Mouse (Mus musculus): ENCODE measurements around the gene Ccdc62. TPM values are rescaled to one million over a fixed set of nuclear protein-coding genes. Genes with fewer than 3 reads are reported as not detected.

The Ccdc62 gene
- polyA plus RNA-seq, 1 experiment from 2014 or later: 7.1 TPM

DNA sequence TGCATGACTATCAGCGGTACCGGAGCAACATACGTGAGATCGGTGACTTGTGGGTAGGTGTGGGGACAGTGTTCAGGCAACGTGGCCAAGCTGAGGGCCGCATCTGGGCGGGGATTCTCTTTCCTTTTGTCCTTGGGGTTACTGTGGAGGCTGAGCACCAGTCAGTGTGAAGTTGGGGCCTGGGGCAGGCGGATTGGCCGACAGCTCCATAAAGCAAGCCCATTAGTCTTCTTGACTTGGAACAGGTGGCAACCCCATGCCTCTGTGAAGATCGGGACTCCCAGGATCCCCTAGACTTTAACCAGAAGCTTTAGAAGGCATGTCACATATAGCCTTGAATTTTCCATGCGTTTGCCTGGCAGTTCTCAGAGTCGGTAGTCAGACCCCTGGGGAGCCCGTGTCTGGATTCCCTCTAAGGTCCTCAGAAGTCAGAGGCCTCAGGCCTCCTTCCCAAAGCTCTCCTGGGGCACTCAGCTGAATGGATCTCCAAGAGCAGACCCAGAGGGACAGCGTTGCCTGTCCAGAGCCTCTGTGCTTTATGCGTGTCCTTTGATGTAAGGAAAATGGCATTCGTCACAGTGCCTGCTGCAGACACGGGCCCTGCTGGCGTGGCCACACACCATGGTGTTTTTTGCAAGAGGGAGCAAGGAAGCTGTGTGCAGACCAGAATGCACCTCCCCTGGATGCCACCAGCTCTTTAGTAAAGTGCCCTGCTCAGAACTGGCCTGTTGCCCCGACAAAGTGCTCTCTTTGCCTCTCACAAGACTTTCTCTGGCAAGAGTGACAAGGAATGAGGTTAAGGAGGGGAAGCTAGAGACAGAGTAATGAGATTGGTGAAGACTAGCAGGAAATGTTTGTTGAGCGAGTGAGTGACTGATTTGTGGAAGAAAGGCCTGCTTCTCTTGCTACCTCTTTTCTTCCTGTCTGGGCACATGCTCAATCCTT, 59.7 kb downstream of the Ccdc62 start:
- Histone ChIP-seq H3K4me2 (no peak overlapping the region), H3K9me3 (ENCODE audit: control insufficient read depth, low read length) (no peaks in the 10 kb centered on the region), H3K27ac (ENCODE audit: low read depth, low read length) (no peak overlapping the region), H3K27me3 (replicated peaks; ENCODE audit: control insufficient read depth, insufficient read depth, low read length) (no peaks in the 10 kb centered on the region), H3K4me1 (replicated peaks; ENCODE audit: control insufficient read depth, insufficient read depth, low read length) (peaks cover 14% of the 10 kb centered on the region), H3K9ac (ENCODE audit: low read depth, low read length) (no peak overlapping the region), H3K4me3 (ENCODE audit: low read depth, low read length) (no peak overlapping the region), H3K36me3 (ENCODE audit: control insufficient read depth, insufficient read depth, low read length) (peaks cover 2% of the 10 kb centered on the region; the same call in 1 of the 2 replicates)
- DNase-seq (ENCODE audit: low spot score) (no peak), ATAC-seq (replicated peaks; ENCODE audit: low FRiP score) (no peak)
- WGBS: 77% methylated on average over 20 of the region's 20 CpGs

DNA sequence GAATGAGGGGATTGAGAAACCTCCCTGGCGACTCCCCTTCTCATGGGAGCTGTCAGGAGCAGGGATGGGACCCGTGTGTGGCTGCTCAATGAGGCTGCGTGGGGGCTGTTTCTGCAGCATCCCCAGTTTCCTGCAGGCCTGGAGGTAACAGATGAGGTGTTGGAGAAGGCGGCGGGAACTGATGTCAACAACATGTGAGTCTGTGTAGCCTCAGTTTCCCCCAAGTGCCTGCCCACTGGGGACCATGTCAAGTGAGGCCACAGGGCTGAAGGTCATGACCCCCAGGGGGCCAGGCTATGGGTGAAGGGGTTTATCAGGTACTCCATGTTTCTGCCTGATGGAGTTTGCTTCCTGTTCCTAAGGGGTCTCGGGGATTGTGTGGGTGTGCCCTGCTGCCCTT, 60.8 kb downstream of the Ccdc62 start:
- no peak overlapping the region for H3K4me3 ChIP-seq (ENCODE audit: low read depth, low read length)
- DNase-seq (ENCODE audit: low spot score) (no peak), ATAC-seq (replicated peaks; ENCODE audit: low FRiP score) (no peak)
- H3K36me3 ChIP-seq (ENCODE audit: control insufficient read depth, insufficient read depth, low read length): peaks cover 2% of the 10 kb centered on the region; the same call in 1 of the 2 replicates
- no peak overlapping the region for H3K27ac ChIP-seq (ENCODE audit: low read depth, low read length)
- no peaks in the 10 kb centered on the region for H3K9me3 ChIP-seq (ENCODE audit: control insufficient read depth, low read length)
- whole genome bisulfite sequencing: 77% methylated on average over 6 of the region's 6 CpGs
- peaks cover 14% of the 10 kb centered on the region for H3K4me1 ChIP-seq (replicated peaks; ENCODE audit: control insufficient read depth, insufficient read depth, low read length)
- H3K9ac ChIP-seq (ENCODE audit: low read depth, low read length): no peak overlapping the region
- no peaks in the 10 kb centered on the region for H3K27me3 ChIP-seq (replicated peaks; ENCODE audit: control insufficient read depth, insufficient read depth, low read length)
- H3K4me2 ChIP-seq: no peak overlapping the region

DNA sequence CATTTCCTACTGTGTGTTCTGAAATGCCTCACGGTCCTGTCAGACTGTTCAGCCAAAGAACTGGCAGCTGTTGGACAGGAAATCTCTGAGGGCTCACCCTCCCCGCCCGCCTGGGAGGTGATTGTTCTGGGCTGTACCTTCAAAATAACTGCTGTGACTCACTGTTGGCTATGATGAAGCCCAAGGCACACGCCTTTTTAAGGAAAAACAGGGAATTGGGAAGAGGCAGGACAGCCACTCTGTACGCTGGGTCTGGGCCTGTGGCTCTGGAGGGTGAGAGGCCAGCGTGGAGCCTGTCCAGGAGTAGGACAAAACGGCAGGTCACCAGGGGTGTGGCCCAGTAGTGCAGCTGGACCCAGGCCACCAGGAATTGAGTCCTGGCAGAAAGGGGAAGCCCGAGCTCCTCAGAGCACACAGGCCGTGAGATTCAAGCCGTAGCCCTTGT, 61.7 kb downstream of the Ccdc62 start:
- ATAC-seq (replicated peaks; ENCODE audit: low FRiP score) (no peak), DNase-seq (ENCODE audit: low spot score) (no peak)
- Histone ChIP-seq H3K4me1 (replicated peaks; ENCODE audit: control insufficient read depth, insufficient read depth, low read length) (peaks cover 12% of the 10 kb centered on the region), H3K36me3 (ENCODE audit: control insufficient read depth, insufficient read depth, low read length) (peaks cover 2% of the 10 kb centered on the region; the same call in 1 of the 2 replicates), H3K4me2 (no peak overlapping the region), H3K9me3 (ENCODE audit: control insufficient read depth, low read length) (no peaks in the 10 kb centered on the region), H3K27ac (ENCODE audit: low read depth, low read length) (no peak overlapping the region), H3K4me3 (ENCODE audit: low read depth, low read length) (no peak overlapping the region), H3K9ac (ENCODE audit: low read depth, low read length) (no peak overlapping the region), H3K27me3 (replicated peaks; ENCODE audit: control insufficient read depth, insufficient read depth, low read length) (no peaks in the 10 kb centered on the region; the same call in 1 of the 2 replicates)
- WGBS: 80% methylated on average over 10 of the region's 10 CpGs

DNA sequence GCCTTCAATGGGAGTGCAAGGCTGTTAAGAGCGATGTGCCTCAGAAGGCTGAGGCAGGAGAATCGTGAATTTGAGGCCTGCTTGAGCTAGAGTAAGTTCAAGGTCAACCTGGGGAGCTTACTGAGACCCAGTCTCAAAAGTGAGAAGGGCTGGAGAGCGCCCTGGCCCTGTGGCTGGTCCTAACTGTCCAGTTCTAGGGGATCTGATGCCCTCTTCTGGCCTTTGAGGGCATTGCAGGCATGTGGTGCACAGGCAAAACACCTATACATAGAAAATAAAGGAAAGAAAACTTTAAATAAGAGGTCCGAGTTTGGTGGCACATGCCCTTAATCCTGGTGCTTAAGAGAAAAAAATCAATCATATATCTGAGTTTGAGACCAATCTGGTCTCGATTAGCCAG, 62.3 kb downstream of the Ccdc62 start:
- no peak overlapping the region for H3K27ac ChIP-seq (ENCODE audit: low read depth, low read length)
- DNase-seq (ENCODE audit: low spot score): peak; percentile 65
- H3K9ac ChIP-seq (ENCODE audit: low read depth, low read length): no peak overlapping the region
- H3K4me2 ChIP-seq: no peak overlapping the region
- no peak overlapping the region for H3K4me3 ChIP-seq (ENCODE audit: low read depth, low read length)
- H3K9me3 ChIP-seq (ENCODE audit: control insufficient read depth, low read length): no peaks in the 10 kb centered on the region
- H3K27me3 ChIP-seq (replicated peaks; ENCODE audit: control insufficient read depth, insufficient read depth, low read length): no peaks in the 10 kb centered on the region; the same call in 1 of the 2 replicates
- 28% methylated on average over 5 of the region's 5 CpGs for WGBS
- H3K36me3 ChIP-seq (ENCODE audit: control insufficient read depth, insufficient read depth, low read length): peaks cover 2% of the 10 kb centered on the region; the same call in 1 of the 2 replicates
- peaks cover 6% of the 10 kb centered on the region for H3K4me1 ChIP-seq (replicated peaks; ENCODE audit: control insufficient read depth, insufficient read depth, low read length)
- no peak for ATAC-seq (replicated peaks; ENCODE audit: low FRiP score)

DNA sequence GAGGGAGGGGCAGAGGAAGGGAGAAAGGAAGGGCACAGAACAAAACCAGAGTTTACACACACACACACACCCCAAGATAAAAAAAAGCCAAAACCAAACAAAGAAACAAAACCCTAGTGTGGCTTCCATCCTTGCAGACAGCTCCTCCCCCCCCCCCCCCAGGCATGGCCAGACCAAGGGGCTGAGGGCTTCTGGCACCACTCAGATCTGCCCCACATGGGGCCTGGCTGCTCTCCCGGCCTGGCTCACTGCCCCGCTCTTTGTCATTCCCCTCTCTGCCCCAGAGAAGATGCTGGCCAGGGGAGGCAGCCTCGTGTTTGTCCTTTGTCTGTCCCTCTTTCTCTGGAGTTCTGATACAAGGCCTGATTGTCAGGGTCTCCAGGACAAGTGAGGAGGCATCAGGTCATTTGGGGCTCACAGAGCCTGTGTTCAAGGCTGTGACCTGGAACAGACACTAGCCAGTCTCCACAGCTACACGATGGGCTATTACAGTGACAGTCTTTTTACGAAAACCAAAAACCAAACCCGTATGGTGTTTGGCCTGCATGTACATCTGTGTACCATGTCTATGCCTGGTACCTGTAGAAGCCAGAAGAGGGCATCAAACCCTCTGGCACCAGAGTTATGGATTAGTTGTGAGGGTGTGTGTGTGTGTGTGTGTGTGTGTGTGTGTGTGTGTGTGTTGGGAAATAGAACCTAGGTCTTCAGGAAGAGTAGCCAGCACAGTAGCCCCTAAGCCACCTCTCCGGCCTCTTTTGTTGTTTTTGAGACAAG, 63.0 kb downstream of the Ccdc62 start:
- Histone ChIP-seq H3K9me3 (ENCODE audit: control insufficient read depth, low read length) (no peaks in the 10 kb centered on the region), H3K27ac (ENCODE audit: low read depth, low read length) (no peak overlapping the region), H3K4me3 (ENCODE audit: low read depth, low read length) (no peak overlapping the region), H3K4me2 (no peak overlapping the region), H3K9ac (ENCODE audit: low read depth, low read length) (no peak overlapping the region), H3K4me1 (replicated peaks; ENCODE audit: control insufficient read depth, insufficient read depth, low read length) (peaks cover 10% of the 10 kb centered on the region), H3K27me3 (replicated peaks; ENCODE audit: control insufficient read depth, insufficient read depth, low read length) (no peaks in the 10 kb centered on the region; the same call in 1 of the 2 replicates), H3K36me3 (ENCODE audit: control insufficient read depth, insufficient read depth, low read length) (peaks cover 2% of the 10 kb centered on the region; the same call in 1 of the 2 replicates)
- no peak for ATAC-seq (replicated peaks; ENCODE audit: low FRiP score)
- DNase-seq (ENCODE audit: low spot score): no peak
- WGBS: 70% methylated on average over 7 of the region's 7 CpGs

DNA sequence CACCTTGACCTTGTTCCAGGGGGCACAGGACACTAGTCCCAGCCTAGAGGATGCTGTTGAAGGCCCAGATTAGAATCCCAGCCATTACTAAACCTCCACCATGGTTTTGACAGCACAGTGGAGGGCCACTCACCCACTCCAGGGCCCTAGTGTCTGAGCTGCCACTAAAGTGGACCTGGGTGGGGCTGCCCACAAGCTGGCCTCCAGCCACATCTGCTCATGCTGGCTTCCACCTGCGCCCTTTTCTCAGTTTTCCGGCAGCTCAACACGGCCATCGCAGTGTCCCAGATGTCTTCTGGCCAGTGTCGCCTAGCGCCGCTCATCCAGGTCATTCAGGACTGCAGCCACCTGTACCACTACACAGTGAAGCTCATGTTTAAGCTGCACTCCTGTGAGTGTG, 64.0 kb downstream of the Ccdc62 start:
- Histone ChIP-seq H3K27ac (ENCODE audit: low read depth, low read length) (no peak overlapping the region), H3K27me3 (replicated peaks; ENCODE audit: control insufficient read depth, insufficient read depth, low read length) (no peaks in the 10 kb centered on the region; the same call in 1 of the 2 replicates), H3K36me3 (ENCODE audit: control insufficient read depth, insufficient read depth, low read length) (peaks cover 2% of the 10 kb centered on the region; the same call in 1 of the 2 replicates), H3K4me2 (no peak overlapping the region), H3K9me3 (ENCODE audit: control insufficient read depth, low read length) (no peaks in the 10 kb centered on the region), H3K4me3 (ENCODE audit: low read depth, low read length) (no peak overlapping the region), H3K4me1 (replicated peaks; ENCODE audit: control insufficient read depth, insufficient read depth, low read length) (peaks cover 17% of the 10 kb centered on the region), H3K9ac (ENCODE audit: low read depth, low read length) (no peak overlapping the region)
- ATAC-seq (replicated peaks; ENCODE audit: low FRiP score): no peak
- WGBS: 92% methylated on average over 7 of the region's 7 CpGs
- DNase-seq (ENCODE audit: low spot score): no peak

DNA sequence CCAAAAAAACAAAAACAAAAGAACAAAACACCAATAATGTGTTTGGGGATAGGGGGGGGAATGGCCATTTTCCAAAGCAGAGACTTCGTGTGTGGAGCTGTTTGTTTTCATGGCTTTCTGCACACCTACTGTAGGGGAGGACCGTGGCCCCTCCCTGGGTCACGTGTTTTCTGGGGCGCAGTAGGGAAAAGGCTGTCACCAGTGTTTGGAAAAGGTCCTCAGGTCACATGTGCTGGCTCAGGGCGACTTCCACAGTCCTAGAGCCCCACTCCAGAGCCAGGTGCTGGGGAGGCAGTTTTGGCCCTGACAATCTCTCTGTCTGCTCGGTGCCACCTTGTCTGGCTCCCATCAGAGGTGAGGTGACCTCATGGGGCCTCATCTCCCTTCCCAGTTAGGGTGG, 64.9 kb downstream of the Ccdc62 start:
- DNase-seq (ENCODE audit: low spot score) (no peak), ATAC-seq (replicated peaks; ENCODE audit: low FRiP score) (no peak)
- Histone ChIP-seq H3K27me3 (replicated peaks; ENCODE audit: control insufficient read depth, insufficient read depth, low read length) (no peaks in the 10 kb centered on the region; the same call in 1 of the 2 replicates), H3K9me3 (ENCODE audit: control insufficient read depth, low read length) (no peaks in the 10 kb centered on the region), H3K4me2 (no peak overlapping the region), H3K27ac (ENCODE audit: low read depth, low read length) (no peak overlapping the region), H3K36me3 (ENCODE audit: control insufficient read depth, insufficient read depth, low read length) (peaks cover 2% of the 10 kb centered on the region; the same call in 1 of the 2 replicates), H3K9ac (ENCODE audit: low read depth, low read length) (no peak overlapping the region), H3K4me1 (replicated peaks; ENCODE audit: control insufficient read depth, insufficient read depth, low read length) (peaks cover 17% of the 10 kb centered on the region), H3K4me3 (ENCODE audit: low read depth, low read length) (no peak overlapping the region)
- 66% methylated on average over 6 of the region's 6 CpGs for WGBS

DNA sequence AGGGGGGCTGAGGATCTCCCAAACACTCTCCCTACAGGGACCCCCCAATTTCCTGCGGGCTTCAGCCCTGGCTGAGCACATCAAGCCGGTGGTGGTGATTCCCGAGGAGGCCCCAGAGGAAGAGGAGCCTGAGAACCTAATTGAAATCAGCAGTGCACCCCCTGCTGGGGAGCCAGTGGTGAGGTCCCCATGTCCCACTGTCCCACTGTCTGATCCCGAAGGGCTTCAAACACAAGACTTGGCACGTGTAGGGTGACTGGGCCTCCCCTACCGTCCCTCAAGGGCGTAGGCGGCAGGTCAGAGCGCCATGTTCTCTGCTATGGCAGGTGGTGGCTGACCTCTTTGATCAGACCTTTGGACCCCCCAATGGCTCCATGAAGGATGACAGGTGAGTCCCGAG, 65.7 kb downstream of the Ccdc62 start:
- no peak overlapping the region for H3K27ac ChIP-seq (ENCODE audit: low read depth, low read length)
- no peaks in the 10 kb centered on the region; the same call in 1 of the 2 replicates for H3K36me3 ChIP-seq (ENCODE audit: control insufficient read depth, insufficient read depth, low read length)
- 87% methylated on average over 10 of the region's 10 CpGs for WGBS
- H3K27me3 ChIP-seq (replicated peaks; ENCODE audit: control insufficient read depth, insufficient read depth, low read length): no peaks in the 10 kb centered on the region; the same call in 1 of the 2 replicates
- no peak for ATAC-seq (replicated peaks; ENCODE audit: low FRiP score)
- no peak overlapping the region for H3K9ac ChIP-seq (ENCODE audit: low read depth, low read length)
- peaks cover 21% of the 10 kb centered on the region for H3K4me1 ChIP-seq (replicated peaks; ENCODE audit: control insufficient read depth, insufficient read depth, low read length)
- no peak overlapping the region for H3K4me2 ChIP-seq
- H3K9me3 ChIP-seq (ENCODE audit: control insufficient read depth, low read length): no peaks in the 10 kb centered on the region
- H3K4me3 ChIP-seq (ENCODE audit: low read depth, low read length): no peak overlapping the region
- no peak for DNase-seq (ENCODE audit: low spot score)
